Mouse (Mus musculus) limb, embryonic 14.5 days (tissue): ENCODE measurements around the gene Plekhg5. TPM values are rescaled to one million over a fixed set of nuclear protein-coding genes. Genes with fewer than 3 reads are reported as not detected.

Experiments used
- ATAC-seq: fragments of 200-750 bp; cut with Nextera tagmentation; 2 replicates; pipeline ENCODE4 v1.8.0; 2017; ENCODE audit warnings: low read depth, moderate number of reproducible peaks, moderate TSS enrichment; ENCODE audit not compliant: low FRiP score
- DNase-seq: peaks from one replicate; pipeline ENCODE4 v3.0.0-alpha.2; 2015; ENCODE audit warnings: low spot score
- H3K27ac ChIP-seq: fragments of 300-500 bp; sonication (generic); replicated peaks from 2 replicates; pipeline ENCODE4 v1.5.1; 2014; ENCODE audit warnings: low read depth, mild to moderate bottlenecking, low read length, moderate library complexity, mixed read lengths
- H3K27me3 ChIP-seq: fragments of 300-500 bp; sonication (generic); 2 replicates; pipeline ENCODE4 v1.6.1; 2014; ENCODE audit warnings: low read length, mixed read lengths; ENCODE audit not compliant: control insufficient read depth, insufficient read depth
- H3K36me3 ChIP-seq: fragments of 300-500 bp; sonication (generic); 2 replicates; pipeline ENCODE4 v1.6.1; 2014; ENCODE audit warnings: mild to moderate bottlenecking, low read length, moderate library complexity, mixed read lengths; ENCODE audit not compliant: control insufficient read depth, insufficient read depth
- H3K4me1 ChIP-seq: fragments of 300-500 bp; sonication (generic); 2 replicates; pipeline ENCODE4 v1.6.1; 2014; ENCODE audit warnings: antibody characterized with exemption, low read length, mixed read lengths; ENCODE audit not compliant: control insufficient read depth, insufficient read depth
- H3K4me2 ChIP-seq: fragments of 300-500 bp; sonication (generic); replicated peaks from 2 replicates; pipeline ENCODE4 v1.6.1; 2014; ENCODE audit warnings: low read depth, mild to moderate bottlenecking, low read length, moderate library complexity; ENCODE audit not compliant: severe bottlenecking
- H3K4me3 ChIP-seq: fragments of 300-500 bp; sonication (generic); replicated peaks from 2 replicates; pipeline ENCODE4 v1.5.1; 2014; ENCODE audit warnings: low read length
- H3K9ac ChIP-seq: fragments of 300-500 bp; sonication (generic); 2 replicates; pipeline ENCODE4 v1.6.1; 2014; ENCODE audit warnings: mild to moderate bottlenecking, low read depth, low read length, moderate library complexity; ENCODE audit not compliant: severe bottlenecking
- H3K9me3 ChIP-seq: fragments of 300-500 bp; sonication (generic); 2 replicates; pipeline ENCODE4 v1.6.1; 2016; ENCODE audit warnings: low read length; ENCODE audit not compliant: control insufficient read depth
- POLR2A ChIP-seq: fragments of 200-500 bp; IDR thresholded peaks from 2 replicates; pipeline ENCODE4 v1.8.0; 2012; ENCODE audit warnings: inconsistent platforms, mild to moderate bottlenecking, moderate library complexity, borderline replicate concordance; ENCODE audit not compliant: insufficient read depth, insufficient read length; ENCODE audit errors: extremely low read depth
- WGBS: fragments of 180-500 bp; shearing (Covaris S2); extraction: QIAGEN DNeasy Blood & Tissue Kit; methylation state at CpG from one replicate; pipeline ENCODE4 v1.1.7; 2014; 5-methylcytosine and 5-hydroxymethylcytosine counted together
- polyA plus RNA-seq, 2 experiments: library from polyadenylated mRNA; depleted of rRNA in 1 of 2; stranded (reverse) in 1 of 2; unstranded in 1 of 2; fragments of >200 nt; fragmentation: Nextera tagmentation in 1 of 2; extraction: Ambion mirVana in 1 of 2; gene quantifications; 2 replicates each; pipeline versions ENCODE4 v1.2.1 to v1.2.3; 2012 to 2014

Plekhg5 gene
- polyA plus RNA-seq, 2 experiments = 14.1 to 25.0 TPM

DNA sequence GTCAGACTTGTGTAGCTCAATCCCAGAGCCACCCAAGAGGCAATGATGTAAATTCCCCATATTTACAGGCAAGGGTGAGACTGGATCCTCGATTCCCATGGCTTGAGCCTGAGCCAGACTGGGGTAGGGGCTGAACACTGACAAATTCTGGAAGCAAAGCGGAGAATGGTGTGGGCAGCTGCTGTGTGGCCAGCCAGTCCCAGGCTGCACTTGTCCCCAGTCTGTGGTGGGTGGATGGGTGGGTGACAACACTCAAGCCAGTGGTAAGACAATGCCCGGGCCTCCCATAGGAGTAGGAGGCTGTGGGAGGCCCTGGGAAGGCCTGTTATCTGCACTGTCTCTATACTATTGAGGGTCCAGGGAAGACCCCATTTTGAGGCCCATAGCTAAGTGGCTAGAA, 3.1 kb upstream of the Plekhg5 start:
- Histone ChIP-seq H3K27ac (no peak overlapping the region), H3K9me3 (no peaks in the 10 kb centered on the region), H3K36me3 (no peaks in the 10 kb centered on the region), H3K4me1 (0 out of 2 replicates have a peak, but pooled peaks cover 7% of the 10 kb centered on the region), H3K4me3 (no peak overlapping the region), H3K4me2 (no peak overlapping the region), H3K9ac (no peak overlapping the region), H3K27me3 (no peaks in the 10 kb centered on the region)
- ATAC-seq = no peak
- no peak for DNase-seq
- 80% methylated on average over 3 of the region's 3 CpGs for WGBS
- TF ChIP-seq POLR2A = no peak

DNA sequence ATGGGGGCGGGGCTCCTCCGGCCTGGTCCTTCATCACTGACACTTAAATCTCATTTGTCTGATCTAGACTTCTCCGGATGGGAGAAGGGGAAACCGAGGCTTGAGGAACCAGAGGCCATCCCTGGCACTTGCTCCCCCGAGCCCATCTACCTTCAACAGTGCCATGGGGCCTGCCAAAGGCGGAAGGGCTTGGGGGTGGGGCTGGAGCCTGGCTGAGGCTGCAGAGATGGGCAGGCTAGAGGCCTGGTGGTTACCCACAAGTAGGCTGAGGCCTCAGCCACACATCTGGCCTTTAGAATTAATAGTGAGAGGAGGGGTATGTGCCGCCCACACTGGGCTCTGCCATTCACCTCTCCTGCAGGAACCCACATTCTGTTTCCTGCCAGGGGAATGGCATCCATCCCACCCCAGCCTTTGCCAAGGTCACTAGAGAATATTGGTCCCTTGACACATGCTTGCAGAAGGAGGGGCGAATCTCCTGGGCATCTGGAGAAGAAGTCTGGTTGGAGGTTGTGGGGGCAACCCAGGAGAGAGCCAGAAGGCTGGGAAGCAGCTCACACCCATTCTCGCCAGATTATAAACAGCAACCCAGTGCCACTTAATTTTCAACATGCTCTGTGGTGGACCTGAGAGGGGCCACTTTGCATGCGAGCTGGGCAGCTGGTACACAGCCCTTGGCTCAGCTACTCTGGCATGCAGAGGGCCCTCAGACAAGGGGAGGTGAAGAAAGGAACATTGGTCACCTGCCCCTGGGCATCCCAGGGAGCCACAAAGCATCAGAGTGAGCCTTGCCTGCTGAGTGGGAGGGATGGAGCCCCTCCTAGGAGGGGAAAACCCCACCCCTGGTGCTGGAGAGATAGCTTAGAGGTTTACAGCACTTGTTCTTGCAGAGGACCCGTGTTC, 1.6 kb upstream of the Plekhg5 start:
- DNase-seq = no peak
- H3K27ac ChIP-seq = no peak overlapping the region
- H3K36me3 ChIP-seq = no peaks in the 10 kb centered on the region
- no peak for TF ChIP-seq POLR2A
- no peaks in the 10 kb centered on the region for H3K27me3 ChIP-seq
- no peak overlapping the region for H3K4me2 ChIP-seq
- H3K9ac ChIP-seq = no peak overlapping the region
- no peak for ATAC-seq
- 0 out of 2 replicates have a peak, but pooled peaks cover 7% of the 10 kb centered on the region for H3K4me1 ChIP-seq
- no peaks in the 10 kb centered on the region for H3K9me3 ChIP-seq
- no peak overlapping the region for H3K4me3 ChIP-seq
- 66% methylated on average over 11 of the region's 11 CpGs for WGBS

DNA sequence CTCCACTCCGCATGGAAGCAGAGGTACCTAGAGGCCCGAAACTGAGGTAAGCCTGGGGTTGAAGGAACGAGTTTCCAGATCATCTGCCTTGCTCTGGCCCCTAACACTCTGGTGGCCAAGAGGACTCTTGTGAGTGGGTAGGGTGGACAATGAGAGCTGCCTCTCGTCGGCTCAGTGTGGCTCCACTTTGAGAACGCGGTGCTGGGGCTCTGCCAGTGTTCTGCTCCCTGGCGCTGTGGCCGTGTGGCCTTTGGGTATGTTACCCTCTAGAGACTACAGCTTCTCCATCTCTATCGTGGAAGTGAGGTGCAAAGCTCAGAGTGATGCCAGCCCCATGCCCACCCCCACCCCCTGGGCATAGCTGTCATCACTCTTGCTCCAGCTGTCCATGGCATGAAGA, 357 bp downstream of the Plekhg5 start:
- H3K27me3 ChIP-seq = no peaks in the 10 kb centered on the region
- 71% methylated on average over 10 of the region's 10 CpGs for WGBS
- TF ChIP-seq POLR2A = no peak
- H3K4me3 ChIP-seq = no peak overlapping the region
- H3K27ac ChIP-seq = no peak overlapping the region; the same call in 1 of the 2 replicates
- 0 out of 2 replicates have a peak, but pooled peaks cover 7% of the 10 kb centered on the region for H3K4me1 ChIP-seq
- no peak for DNase-seq
- no peaks in the 10 kb centered on the region for H3K9me3 ChIP-seq
- no peak overlapping the region for H3K9ac ChIP-seq
- H3K4me2 ChIP-seq = no peak overlapping the region
- H3K36me3 ChIP-seq = no peaks in the 10 kb centered on the region
- no peak for ATAC-seq

DNA sequence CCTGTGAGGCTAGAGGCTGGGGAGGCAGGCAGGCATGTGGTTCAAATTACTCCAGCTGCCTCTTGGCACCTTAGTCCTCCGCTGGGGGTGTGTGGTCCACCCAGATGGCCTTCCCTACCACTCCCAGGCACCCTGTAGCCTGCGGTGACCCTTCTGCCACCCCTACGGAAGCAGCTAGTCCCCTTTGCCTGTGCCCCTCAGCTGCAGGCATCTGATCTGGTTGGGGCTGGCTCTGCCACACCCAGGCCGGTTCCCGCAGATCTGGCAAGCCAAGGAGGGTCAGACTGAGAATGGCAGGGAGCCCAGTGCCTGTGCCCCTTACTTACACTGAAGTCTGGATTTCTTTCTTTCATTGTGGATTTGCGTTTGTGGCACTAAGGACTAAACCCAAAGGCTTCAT, 1.4 kb downstream of the Plekhg5 start:
- no peaks in the 10 kb centered on the region for H3K27me3 ChIP-seq
- no peaks in the 10 kb centered on the region for H3K36me3 ChIP-seq
- DNase-seq = no peak
- no peak overlapping the region for H3K9ac ChIP-seq
- no peaks in the 10 kb centered on the region for H3K9me3 ChIP-seq
- no peak overlapping the region for H3K27ac ChIP-seq
- 64% methylated on average over 6 of the region's 6 CpGs for WGBS
- TF ChIP-seq POLR2A = no peak
- ATAC-seq = no peak
- H3K4me1 ChIP-seq = 0 out of 2 replicates have a peak, but pooled peaks cover 7% of the 10 kb centered on the region
- H3K4me3 ChIP-seq = no peak overlapping the region
- no peak overlapping the region for H3K4me2 ChIP-seq

DNA sequence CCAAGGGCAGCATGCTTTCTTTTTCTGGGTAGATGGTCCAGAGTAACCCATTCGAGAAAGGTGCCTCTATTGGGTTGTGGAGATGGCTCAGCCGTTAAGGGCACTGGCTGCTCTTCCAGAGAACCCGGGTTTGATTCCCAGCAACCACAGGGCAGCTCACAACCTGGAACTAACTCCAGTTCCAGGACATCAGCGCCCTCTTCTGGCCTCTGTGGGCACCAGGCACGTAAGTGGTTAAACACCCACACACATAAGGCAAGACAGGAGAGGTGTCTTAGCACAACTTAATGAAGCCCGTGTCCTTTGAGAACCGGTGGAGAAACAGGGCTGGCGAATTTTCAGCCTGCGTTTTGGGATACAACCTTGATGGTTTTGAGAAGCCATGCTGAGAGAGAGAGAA, 2.2 kb downstream of the Plekhg5 start:
- H3K9me3 ChIP-seq = no peaks in the 10 kb centered on the region
- H3K4me1 ChIP-seq = 0 out of 2 replicates have a peak, but pooled peaks cover 7% of the 10 kb centered on the region
- no peak for DNase-seq
- TF ChIP-seq POLR2A = no peak
- WGBS = 82% methylated on average over 9 of the region's 9 CpGs
- no peak overlapping the region for H3K9ac ChIP-seq
- H3K27me3 ChIP-seq = no peaks in the 10 kb centered on the region
- no peak for ATAC-seq
- H3K4me3 ChIP-seq = no peak overlapping the region
- no peak overlapping the region for H3K27ac ChIP-seq
- H3K36me3 ChIP-seq = no peaks in the 10 kb centered on the region
- H3K4me2 ChIP-seq = no peak overlapping the region
